Mouse (Mus musculus): Measurements from ENCODE around the gene Clybl.
A peak's percentile ranks its signal among the peaks of the same experiment; 100 is the strongest.

The Clybl gene

GRCm38 (mm10) chr14:122181078-122181814, at the start of gene Clybl:
Clybl (plus strand) TSS chr14:122181704.
- peak; percentile 97 for DNase-seq

- DNase-seq = no peak
Measured at GRCm38 (mm10) chr14:122136368-122136928, 45.1 kb upstream of the Clybl start.

GRCm38 (mm10) chr14:122137234-122137633, 44.3 kb upstream of the Clybl start:
- DNase-seq = no peak

GRCm38 (mm10) chr14:122140126-122140525, 41.4 kb upstream of the Clybl start:
- no peak for DNase-seq

- DNase-seq = no peak
Measured at GRCm38 (mm10) chr14:122143585-122144269, 37.8 kb upstream of the Clybl start.

- no peak for DNase-seq
Measured at GRCm38 (mm10) chr14:122145374-122145773, 36.1 kb upstream of the Clybl start.

GRCm38 (mm10) chr14:122150616-122151015, 30.9 kb upstream of the Clybl start:
- no peak for DNase-seq

GRCm38 (mm10) chr14:122157738-122158137, 23.8 kb upstream of the Clybl start:
- no peak for DNase-seq

- DNase-seq = no peak
Measured at GRCm38 (mm10) chr14:122160916-122161315, 20.6 kb upstream of the Clybl start.

- no peak for DNase-seq
Measured at GRCm38 (mm10) chr14:122168912-122169311, 12.6 kb upstream of the Clybl start.

GRCm38 (mm10) chr14:122170202-122170781, 11.2 kb upstream of the Clybl start:
- no peak for DNase-seq

GRCm38 (mm10) chr14:122171031-122171430, 10.5 kb upstream of the Clybl start:
- DNase-seq = no peak

- no peak for DNase-seq
Measured at GRCm38 (mm10) chr14:122176263-122176798, 5.2 kb upstream of the Clybl start.

GRCm38 (mm10) chr14:122179262-122179661, 2.2 kb upstream of the Clybl start:
- no peak for DNase-seq

- DNase-seq = no peak
Measured at GRCm38 (mm10) chr14:122181815-122182157, 282 bp downstream of the Clybl start.

GRCm38 (mm10) chr14:122182220-122182619, 716 bp downstream of the Clybl start:
- no peak for DNase-seq

GRCm38 (mm10) chr14:122183974-122184373, 2.5 kb downstream of the Clybl start:
- DNase-seq = no peak

- no peak for DNase-seq
Measured at GRCm38 (mm10) chr14:122188250-122188649, 6.7 kb downstream of the Clybl start.

- DNase-seq = no peak
Measured at GRCm38 (mm10) chr14:122189901-122190300, 8.4 kb downstream of the Clybl start.

- DNase-seq = no peak
Measured at GRCm38 (mm10) chr14:122190527-122190926, 9.0 kb downstream of the Clybl start.

- peak; percentile 72 for DNase-seq
Measured at GRCm38 (mm10) chr14:122190941-122191510, 9.5 kb downstream of the Clybl start.

- DNase-seq = no peak
Measured at GRCm38 (mm10) chr14:122194630-122195029, 13.1 kb downstream of the Clybl start.

GRCm38 (mm10) chr14:122196851-122197250, 15.3 kb downstream of the Clybl start:
- no peak for DNase-seq

All from lung, postnatal 14 days (tissue).